Mouse (Mus musculus) central nervous system, embryonic 14 days (tissue): Measurements from ENCODE around the gene Otulin. TPM values are rescaled to one million over a fixed set of nuclear protein-coding genes. Genes with fewer than 3 reads are reported as not detected.

Source experiments
- polyA plus RNA-seq: library from polyadenylated mRNA; depleted of rRNA; stranded (reverse); fragments of >200 nt; gene quantifications from 2 replicates; pipeline ENCODE4 v1.2.3, GENCODE M21; 2012; rRNA removed

Gene Otulin
- 27.1 and 28.8 TPM in 2 replicates for polyA plus RNA-seq

GRCm38 (mm10) chr15:27630601-27631383 is at the start of gene Otulin:
TSS of gene Otulin (minus strand) at chr15:27630693.

Other genes with a start within 250 kb of the Otulin start
- 28.0 and 29.2 TPM in 2 replicates for gene Ank, start 164.0 kb downstream of the Otulin start, polyA plus RNA-seq
- gene Otulinl, start 50.9 kb upstream of the Otulin start, polyA plus RNA-seq = 4.9 and 6.6 TPM in 2 replicates